Mouse (Mus musculus): ENCODE measurements at regions not wholly inside any gene's neighbourhood (a gene's known extent, or its start where the extent isn't known, plus 50 kb on each side); places are given as distances from the start of the nearest gene placed in this dataset.

GRCm38 (mm10) chr1:193697857-193698256 is 327.8 kb upstream of the Camk1g start:
- WGBS (ENCODE audit: insufficient replicate concordance) = 51% methylated on average over 3 of the region's 3 CpGs
- DNase-seq (no peak), ATAC-seq (ENCODE audit: low read depth) (peak; percentile 77)
- no peaks in the 10 kb centered on the region for H3K36me3 ChIP-seq
- no peaks in the 10 kb centered on the region for H3K9me3 ChIP-seq (replicated peaks)
- H3K4me3 ChIP-seq (replicated peaks) = no peak overlapping the region
- no peaks in the 10 kb centered on the region for H3K27me3 ChIP-seq
- H3K9ac ChIP-seq = no peak overlapping the region
- H3K4me1 ChIP-seq (replicated peaks) = no peaks in the 10 kb centered on the region
- no peak overlapping the region for H3K27ac ChIP-seq
- H3K4me2 ChIP-seq = no peak overlapping the region

GRCm38 (mm10) chr1:193697001-193697400 is 326.9 kb upstream of the Camk1g start:
- Histone ChIP-seq H3K4me1 (replicated peaks) (no peaks in the 10 kb centered on the region), H3K27me3 (no peaks in the 10 kb centered on the region), H3K9ac (no peak overlapping the region), H3K4me2 (no peak overlapping the region), H3K4me3 (replicated peaks) (no peak overlapping the region), H3K36me3 (no peaks in the 10 kb centered on the region), H3K27ac (no peak overlapping the region), H3K9me3 (replicated peaks) (no peaks in the 10 kb centered on the region)
- no peak for DNase-seq
- 47% methylated on average over 4 of the region's 4 CpGs for WGBS (ENCODE audit: insufficient replicate concordance)
- no peak for ATAC-seq (ENCODE audit: low read depth)

- H3K27ac ChIP-seq = no peak overlapping the region
- 27% methylated on average over 3 of the region's 3 CpGs for WGBS (ENCODE audit: insufficient replicate concordance)
- ATAC-seq (ENCODE audit: low read depth) (no peak), DNase-seq (no peak)
- no peak overlapping the region for H3K9ac ChIP-seq
- no peak overlapping the region for H3K4me3 ChIP-seq (replicated peaks)
- H3K36me3 ChIP-seq = no peaks in the 10 kb centered on the region
- no peak overlapping the region for H3K4me2 ChIP-seq
- H3K9me3 ChIP-seq (replicated peaks) = no peaks in the 10 kb centered on the region
- H3K4me1 ChIP-seq (replicated peaks) = no peaks in the 10 kb centered on the region
- no peaks in the 10 kb centered on the region for H3K27me3 ChIP-seq
Measured at GRCm38 (mm10) chr1:193692991-193693390, 322.9 kb upstream of the Camk1g start.

- no peak for ATAC-seq (ENCODE audit: low read depth)
- 57% methylated on average over 4 of the region's 4 CpGs for WGBS (ENCODE audit: insufficient replicate concordance)
- no peaks in the 10 kb centered on the region for H3K27me3 ChIP-seq
Measured at GRCm38 (mm10) chr1:193689601-193690000, 319.5 kb upstream of the Camk1g start.

GRCm38 (mm10) chr1:193682917-193683316 is 312.8 kb upstream of the Camk1g start:
- H3K36me3 ChIP-seq = no peaks in the 10 kb centered on the region
- no peak overlapping the region for H3K9ac ChIP-seq
- no peaks in the 10 kb centered on the region for H3K4me1 ChIP-seq (replicated peaks)
- no peak overlapping the region for H3K27ac ChIP-seq
- no peak overlapping the region for H3K4me2 ChIP-seq
- ATAC-seq (ENCODE audit: low read depth) (no peak), DNase-seq (no peak)
- no peaks in the 10 kb centered on the region for H3K9me3 ChIP-seq (replicated peaks)
- H3K27me3 ChIP-seq = no peaks in the 10 kb centered on the region
- 33% methylated on average over 2 of the region's 2 CpGs for WGBS (ENCODE audit: insufficient replicate concordance)
- H3K4me3 ChIP-seq (replicated peaks) = no peak overlapping the region

More at GRCm38 (mm10) chr1:193689601-193690000, 319.5 kb upstream of the Camk1g start:
- no peak for DNase-seq
- Histone ChIP-seq H3K27ac (no peak overlapping the region), H3K4me3 (replicated peaks) (no peak overlapping the region), H3K36me3 (no peaks in the 10 kb centered on the region), H3K4me2 (no peak overlapping the region), H3K4me1 (replicated peaks) (no peaks in the 10 kb centered on the region), H3K9ac (no peak overlapping the region), H3K9me3 (replicated peaks) (no peaks in the 10 kb centered on the region)

- H3K9me3 ChIP-seq (replicated peaks) = no peaks in the 10 kb centered on the region
- H3K4me1 ChIP-seq (replicated peaks) = no peaks in the 10 kb centered on the region
- no peak overlapping the region for H3K27ac ChIP-seq
- DNase-seq = no peak
- no peaks in the 10 kb centered on the region for H3K27me3 ChIP-seq
- 61% methylated on average over 2 of the region's 2 CpGs for WGBS (ENCODE audit: insufficient replicate concordance)
- H3K4me3 ChIP-seq (replicated peaks) = no peak overlapping the region
- no peak for ATAC-seq (ENCODE audit: low read depth)
- no peaks in the 10 kb centered on the region for H3K36me3 ChIP-seq
- H3K4me2 ChIP-seq = no peak overlapping the region
- no peak overlapping the region for H3K9ac ChIP-seq
Measured at GRCm38 (mm10) chr1:193678448-193678847, 308.4 kb upstream of the Camk1g start.

- DNase-seq = no peak
- WGBS (ENCODE audit: insufficient replicate concordance) = 12% methylated on average over 3 of the region's 3 CpGs
- no peak for ATAC-seq (ENCODE audit: low read depth)
- Histone ChIP-seq H3K9me3 (replicated peaks) (no peaks in the 10 kb centered on the region), H3K27ac (no peak overlapping the region), H3K36me3 (no peaks in the 10 kb centered on the region), H3K9ac (no peak overlapping the region), H3K4me1 (replicated peaks) (peaks cover 25% of the 10 kb centered on the region), H3K27me3 (no peaks in the 10 kb centered on the region), H3K4me2 (no peak overlapping the region), H3K4me3 (replicated peaks) (no peak overlapping the region)
Measured at GRCm38 (mm10) chr1:193673236-193673830, 303.2 kb upstream of the Camk1g start.

- Histone ChIP-seq H3K4me2 (no peak overlapping the region), H3K4me3 (replicated peaks) (no peak overlapping the region), H3K27ac (no peak overlapping the region), H3K9me3 (replicated peaks) (no peaks in the 10 kb centered on the region), H3K27me3 (no peaks in the 10 kb centered on the region), H3K36me3 (no peaks in the 10 kb centered on the region), H3K9ac (no peak overlapping the region), H3K4me1 (replicated peaks) (peaks cover 31% of the 10 kb centered on the region)
- ATAC-seq (ENCODE audit: low read depth) (no peak), DNase-seq (no peak)
- 55% methylated on average over 3 of the region's 3 CpGs for WGBS (ENCODE audit: insufficient replicate concordance)
Measured at GRCm38 (mm10) chr1:193672681-193673080, 302.6 kb upstream of the Camk1g start.

GRCm38 (mm10) chr1:193671816-193672254 is 301.7 kb upstream of the Camk1g start:
- Histone ChIP-seq H3K9ac (no peak overlapping the region), H3K4me2 (no peak overlapping the region), H3K4me3 (replicated peaks) (no peak overlapping the region), H3K27me3 (no peaks in the 10 kb centered on the region), H3K36me3 (no peaks in the 10 kb centered on the region), H3K4me1 (replicated peaks) (peaks cover 38% of the 10 kb centered on the region), H3K27ac (no peak overlapping the region), H3K9me3 (replicated peaks) (no peaks in the 10 kb centered on the region)
- WGBS (ENCODE audit: insufficient replicate concordance) = 56% methylated on average over 3 of the region's 3 CpGs
- ATAC-seq (ENCODE audit: low read depth) (no peak), DNase-seq (no peak)

- Histone ChIP-seq H3K9me3 (replicated peaks) (no peaks in the 10 kb centered on the region), H3K4me3 (replicated peaks) (no peak overlapping the region), H3K36me3 (no peaks in the 10 kb centered on the region), H3K4me1 (replicated peaks) (peaks cover 43% of the 10 kb centered on the region), H3K27me3 (no peaks in the 10 kb centered on the region), H3K27ac (no peak overlapping the region), H3K4me2 (no peak overlapping the region), H3K9ac (no peak overlapping the region)
- no peak for DNase-seq
- 63% methylated on average over 1 of the region's 1 CpGs for WGBS (ENCODE audit: insufficient replicate concordance)
- no peak for ATAC-seq (ENCODE audit: low read depth)
Measured at GRCm38 (mm10) chr1:193671046-193671445, 300.9 kb upstream of the Camk1g start.

- no peak overlapping the region for H3K9ac ChIP-seq
- DNase-seq (no peak), ATAC-seq (ENCODE audit: low read depth) (no peak)
- peaks cover 53% of the 10 kb centered on the region for H3K4me1 ChIP-seq (replicated peaks)
- no peak overlapping the region for H3K27ac ChIP-seq
- no peaks in the 10 kb centered on the region for H3K9me3 ChIP-seq (replicated peaks)
- H3K4me2 ChIP-seq = no peak overlapping the region
- H3K27me3 ChIP-seq = no peaks in the 10 kb centered on the region
- H3K4me3 ChIP-seq (replicated peaks) = no peak overlapping the region
- H3K36me3 ChIP-seq = no peaks in the 10 kb centered on the region
Measured at GRCm38 (mm10) chr1:193670008-193670407, 299.9 kb upstream of the Camk1g start.

- H3K9ac ChIP-seq = no peak overlapping the region
- DNase-seq (peak; percentile 8), ATAC-seq (ENCODE audit: low read depth) (peak; percentile 61)
- peaks cover 64% of the 10 kb centered on the region for H3K4me1 ChIP-seq (replicated peaks)
- no peaks in the 10 kb centered on the region for H3K9me3 ChIP-seq (replicated peaks)
- no peak overlapping the region for H3K4me2 ChIP-seq
- H3K36me3 ChIP-seq = no peaks in the 10 kb centered on the region
- no peak overlapping the region; the same call in 1 of the 2 replicates for H3K27ac ChIP-seq
- H3K27me3 ChIP-seq = no peaks in the 10 kb centered on the region
- no peak overlapping the region for H3K4me3 ChIP-seq (replicated peaks)
Measured at GRCm38 (mm10) chr1:193668841-193669240, 298.7 kb upstream of the Camk1g start.
